Mouse (Mus musculus): Measurements from ENCODE around the gene Cyb5r1. TPM values are rescaled to one million over a fixed set of nuclear protein-coding genes. Genes with fewer than 3 reads are reported as not detected.

Gene Cyb5r1
- polyA plus RNA-seq, 1 experiment: 41.6 TPM

DNA sequence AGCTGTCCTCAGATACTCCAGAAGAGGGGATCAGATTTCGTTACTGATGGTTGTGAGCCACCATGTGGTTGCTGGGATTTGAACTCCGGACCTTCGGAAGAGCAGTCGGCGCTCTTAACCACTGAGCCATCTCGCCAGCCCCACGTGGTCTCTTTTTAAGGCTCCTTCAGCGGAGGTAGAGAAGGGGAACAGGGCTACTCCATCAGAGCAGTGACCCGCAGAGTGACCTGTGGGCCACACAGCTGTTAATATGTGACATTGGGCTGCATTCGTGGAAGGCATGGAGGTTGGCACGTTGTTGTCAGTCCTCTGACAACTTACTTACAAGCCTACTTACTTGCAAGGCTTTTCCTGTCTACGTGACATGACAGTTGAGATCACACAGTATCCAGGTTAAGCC is 7.1 kb upstream of the Cyb5r1 start:
- no peak for TF ChIP-seq GATA1 (IDR thresholded peaks at IDR 0.05; ENCODE audit: low read length)

DNA sequence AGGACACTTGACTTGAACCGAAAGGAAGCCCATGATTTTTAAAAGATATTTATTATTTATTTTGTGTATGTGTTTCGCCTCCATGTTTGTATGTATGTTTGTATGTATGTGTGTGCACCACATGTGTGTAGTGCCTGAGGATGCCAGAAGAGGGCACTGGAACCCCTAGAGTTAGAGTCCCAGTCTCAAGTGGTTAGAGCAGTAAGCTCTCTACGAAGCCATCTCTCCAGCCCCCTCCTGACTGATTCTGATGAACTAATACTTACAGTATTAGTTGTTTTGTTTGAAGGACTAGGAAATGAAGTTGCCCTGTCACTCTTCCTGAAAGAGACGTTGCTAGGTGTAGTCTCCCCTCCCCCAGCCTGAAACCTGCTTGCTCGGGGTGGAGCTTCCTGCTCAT is 5.6 kb upstream of the Cyb5r1 start:
- no peak for TF ChIP-seq GATA1 (IDR thresholded peaks at IDR 0.05; ENCODE audit: low read length)

DNA sequence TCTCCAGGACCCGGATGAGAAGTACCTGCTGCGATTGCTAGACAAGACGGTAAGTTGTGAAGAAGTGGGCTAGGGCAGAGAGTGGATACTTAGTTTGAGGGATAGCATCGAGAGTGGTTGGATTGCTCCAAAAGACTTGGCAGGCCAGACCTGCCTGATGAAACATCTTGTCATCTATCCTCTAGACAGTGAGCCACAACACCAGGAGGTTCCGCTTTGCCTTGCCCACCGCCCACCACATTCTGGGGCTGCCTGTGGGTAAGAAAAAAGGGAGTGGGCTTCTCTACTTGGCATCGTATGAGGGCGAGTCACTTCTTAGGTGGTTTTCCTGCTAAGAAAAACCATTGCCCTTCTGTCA is 1.0 kb downstream of the Cyb5r1 start:
- no peak for TF ChIP-seq GATA1 (IDR thresholded peaks at IDR 0.05; ENCODE audit: low read length)

- TF ChIP-seq GATA1 (IDR thresholded peaks at IDR 0.05; ENCODE audit: low read length): no peak
Measured at GRCm38 (mm10) chr1:134408080-134408479, 2.7 kb downstream of the Cyb5r1 start.

- no peak for TF ChIP-seq GATA1 (IDR thresholded peaks at IDR 0.05; ENCODE audit: low read length)
Measured at GRCm38 (mm10) chr1:134411706-134412629, 6.6 kb downstream of the Cyb5r1 start.

DNA sequence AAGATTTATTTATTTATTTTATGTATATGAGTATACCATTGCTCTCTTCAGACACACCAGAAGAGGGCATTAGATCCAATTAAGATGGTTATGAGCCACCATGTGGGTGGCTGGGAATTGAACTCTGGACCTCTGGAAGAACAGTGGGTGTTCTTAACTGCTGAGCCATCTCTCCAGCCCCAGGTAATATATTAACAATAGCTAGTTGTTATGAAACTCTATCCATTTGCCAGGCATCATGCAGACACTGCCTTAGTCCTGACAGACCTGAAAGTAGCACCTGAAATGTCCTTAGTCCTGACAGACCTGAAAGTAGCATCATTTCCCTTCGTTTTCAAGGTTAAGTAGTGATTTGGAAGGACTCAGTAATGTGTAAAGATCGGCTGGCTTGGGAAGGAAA is 8.7 kb downstream of the Cyb5r1 start:
- TF ChIP-seq GATA1 (IDR thresholded peaks at IDR 0.05; ENCODE audit: low read length): no peak

DNA sequence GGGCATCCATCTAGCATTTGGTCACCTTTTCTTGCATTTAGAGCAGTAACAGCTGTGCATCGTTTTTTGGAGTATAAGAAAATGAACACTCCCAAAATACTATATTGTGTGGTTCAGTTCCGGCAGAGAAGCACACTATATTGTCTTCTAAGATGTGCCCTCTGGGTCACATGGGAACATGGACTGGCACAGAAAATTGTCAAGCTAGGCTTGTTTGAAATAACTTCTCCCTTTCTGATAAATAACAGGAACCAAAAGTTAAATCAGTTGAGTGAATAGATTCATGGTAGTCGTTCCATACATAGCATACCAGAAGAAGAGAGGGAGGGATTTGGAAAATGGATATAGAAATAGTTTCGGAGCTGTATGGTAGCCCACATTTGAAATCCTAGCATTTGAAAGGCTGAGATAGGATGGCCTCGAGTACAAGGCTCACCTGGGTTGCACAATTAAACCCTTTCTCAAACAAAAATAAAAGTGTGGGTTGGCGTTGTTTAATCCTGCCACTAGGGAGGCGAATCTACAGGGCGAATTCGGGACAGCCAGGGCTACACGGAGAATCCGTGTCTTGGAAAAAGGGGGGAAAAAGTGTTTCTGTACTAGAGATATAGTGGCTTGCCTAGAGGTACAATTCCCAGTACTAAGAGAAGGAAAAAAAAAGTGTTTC is 9.3 kb downstream of the Cyb5r1 start:
- no peak for TF ChIP-seq GATA1 (IDR thresholded peaks at IDR 0.05; ENCODE audit: low read length)

DNA sequence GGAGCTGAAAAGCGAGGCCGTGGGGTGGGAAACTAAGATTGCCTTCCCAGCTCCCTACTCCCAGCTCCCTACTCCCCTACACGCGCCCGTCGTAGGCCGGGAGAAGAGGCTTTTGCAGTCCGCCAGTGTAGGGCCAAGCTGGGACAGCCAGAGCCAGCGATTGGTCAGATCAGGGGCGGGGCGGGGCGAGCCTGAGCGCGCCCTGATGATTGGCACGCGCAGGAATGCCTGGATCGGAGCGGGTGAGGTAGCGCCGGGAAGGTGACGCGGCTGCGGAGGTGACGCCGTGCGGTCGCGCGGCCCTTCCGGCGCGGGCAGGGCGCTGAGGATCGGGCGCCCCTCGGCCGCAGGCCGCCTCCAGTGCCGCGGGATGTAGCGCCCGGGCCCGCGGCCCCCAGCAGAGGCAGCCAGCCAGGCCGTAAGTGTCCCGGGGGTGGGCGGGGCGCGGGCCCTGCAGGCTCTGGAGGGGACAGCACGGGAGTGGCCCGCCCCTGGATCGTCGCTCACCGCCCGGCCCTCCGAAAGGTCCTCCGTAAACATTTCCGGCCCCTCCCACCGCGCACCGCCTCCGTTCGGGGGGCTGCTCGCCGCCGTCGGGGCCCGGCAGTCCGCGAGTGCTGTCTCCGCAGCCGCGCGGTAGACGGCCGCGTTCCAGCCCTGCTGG is 9.9 kb downstream of the Cyb5r1 start, which contains the start of gene Adipor1:
TSS of gene Adipor1 (plus strand) at position 211 of the 664 bp plus-strand sequence.
- no peak for TF ChIP-seq GATA1 (IDR thresholded peaks at IDR 0.05; ENCODE audit: low read length)

- no peak for TF ChIP-seq GATA1 (IDR thresholded peaks at IDR 0.05; ENCODE audit: low read length)
Measured at GRCm38 (mm10) chr1:134418414-134418975, 13.1 kb downstream of the Cyb5r1 start.

GRCm38 (mm10) chr1:134419176-134419575 is 13.8 kb downstream of the Cyb5r1 start:
- no peak for TF ChIP-seq GATA1 (IDR thresholded peaks at IDR 0.05; ENCODE audit: low read length)

- no peak for TF ChIP-seq GATA1 (IDR thresholded peaks at IDR 0.05; ENCODE audit: low read length)
Measured at GRCm38 (mm10) chr1:134419751-134420458, 14.5 kb downstream of the Cyb5r1 start.

GRCm38 (mm10) chr1:134423911-134424310 is 18.6 kb downstream of the Cyb5r1 start:
- TF ChIP-seq GATA1 (IDR thresholded peaks at IDR 0.05; ENCODE audit: low read length): no peak

- peak; percentile 99 for TF ChIP-seq GATA1 (IDR thresholded peaks at IDR 0.05; ENCODE audit: low read length)
Measured at GRCm38 (mm10) chr1:134426289-134426688, 20.9 kb downstream of the Cyb5r1 start.

- no peak for TF ChIP-seq GATA1 (IDR thresholded peaks at IDR 0.05; ENCODE audit: low read length)
Measured at GRCm38 (mm10) chr1:134433002-134433401, 27.6 kb downstream of the Cyb5r1 start.

- no peak for TF ChIP-seq GATA1 (IDR thresholded peaks at IDR 0.05; ENCODE audit: low read length)
Measured at GRCm38 (mm10) chr1:134433473-134433872, 28.1 kb downstream of the Cyb5r1 start.

Data from G1E-ER4 (cell line).